Mouse (Mus musculus) ES-E14 (cell line): Measurements from ENCODE around the gene Esr1. TPM values are rescaled to one million over a fixed set of nuclear protein-coding genes. Genes with fewer than 3 reads are reported as not detected.

Source experiments
- DNase-seq: peaks from one replicate; pipeline ENCODE4 v3.0.0-alpha.2; 2013; ENCODE audit warnings: low read depth, low spot score
- H3K27ac ChIP-seq: 2 replicates; pipeline ENCODE4 v1.5.1; 2012; ENCODE audit warnings: low read depth, mild to moderate bottlenecking, low read length, moderate library complexity, mixed read lengths; ENCODE audit not compliant: poor library complexity, insufficient read depth, severe bottlenecking
- H3K36me3 ChIP-seq: 2 replicates; pipeline ENCODE4 v1.6.1; 2012; ENCODE audit warnings: mild to moderate bottlenecking, low read length, moderate library complexity, mixed read lengths; ENCODE audit not compliant: control insufficient read depth, poor library complexity, insufficient read depth, severe bottlenecking
- H3K4me1 ChIP-seq, 2 experiments: fragments of 150-350 bp in 1 of 2; sonication (generic) in 1 of 2; 2 replicates each; pipeline ENCODE4 v1.6.1; 2012; ENCODE audit warnings: low read length in 2 of 2, mild to moderate bottlenecking in 1 of 2, mixed read lengths in 1 of 2; ENCODE audit not compliant: control insufficient read depth in 2 of 2, insufficient read depth in 2 of 2, poor library complexity in 1 of 2
- H3K4me3 ChIP-seq, 2 experiments: fragments of 150-350 bp in 1 of 2; sonication (generic) in 1 of 2; 2 replicates each; pipeline ENCODE4 v1.5.1; 2012; ENCODE audit warnings: low read length in 2 of 2, low read depth in 1 of 2, mild to moderate bottlenecking in 1 of 2, mixed read lengths in 1 of 2; ENCODE audit not compliant: insufficient read depth in 1 of 2, poor library complexity in 1 of 2, severe bottlenecking in 1 of 2
- H3K9ac ChIP-seq: 2 replicates; pipeline ENCODE4 v1.6.1; 2012; ENCODE audit warnings: low read depth, mild to moderate bottlenecking, low read length, mixed read lengths; ENCODE audit not compliant: poor library complexity, insufficient read depth, severe bottlenecking
- H3K9me3 ChIP-seq: fragments of 150-350 bp; sonication (generic); 2 replicates; pipeline ENCODE4 v1.6.1; 2012; ENCODE audit warnings: low read depth, mild to moderate bottlenecking, low read length; ENCODE audit not compliant: control insufficient read depth, insufficient read depth
- CHD2 ChIP-seq: IDR thresholded peaks from 2 replicates; pipeline ENCODE4 v1.6.1; 2014; ENCODE audit warnings: mild to moderate bottlenecking, low read depth, low read length, inconsistent platforms
- HCFC1 ChIP-seq: IDR thresholded peaks from 2 replicates; pipeline ENCODE4 v1.6.1; 2012; ENCODE audit warnings: low read length, inconsistent platforms, borderline replicate concordance; ENCODE audit not compliant: insufficient read depth
- MAFK ChIP-seq: IDR thresholded peaks from 2 replicates; pipeline ENCODE4 v1.6.1; 2014; ENCODE audit warnings: mild to moderate bottlenecking, low read depth, low read length, inconsistent platforms; ENCODE audit not compliant: insufficient read depth
- ZC3H11A ChIP-seq: IDR thresholded peaks from 2 replicates; pipeline ENCODE4 v1.6.1; 2012; ENCODE audit warnings: low read depth, mild to moderate bottlenecking, inconsistent platforms, low read length, borderline replicate concordance
- ZNF384 ChIP-seq: IDR thresholded peaks from 2 replicates; pipeline ENCODE4 v1.6.1; 2012; ENCODE audit warnings: low read depth, low read length, inconsistent platforms
- in situ Hi-C, 2 experiments: fragments of 600-800 bp; cut with MboI; formaldehyde crosslinking; loops; one replicate each; pipeline ENCODE4 v1.15.1; 2025; ENCODE audit warnings: low sequenced_read_pairs in 2 of 2, inconsistent platforms in 1 of 2; ENCODE audit not compliant: unreplicated experiment in 2 of 2
- total RNA-seq: library from RNA; depleted of rRNA; stranded (reverse); fragments of 300-350 nt; gene quantifications from 2 replicates; pipeline ENCODE4 v1.2.3, GENCODE M21; 2012

The Esr1 gene
- total RNA-seq, 1 experiment, result 0.09 TPM

DNA sequence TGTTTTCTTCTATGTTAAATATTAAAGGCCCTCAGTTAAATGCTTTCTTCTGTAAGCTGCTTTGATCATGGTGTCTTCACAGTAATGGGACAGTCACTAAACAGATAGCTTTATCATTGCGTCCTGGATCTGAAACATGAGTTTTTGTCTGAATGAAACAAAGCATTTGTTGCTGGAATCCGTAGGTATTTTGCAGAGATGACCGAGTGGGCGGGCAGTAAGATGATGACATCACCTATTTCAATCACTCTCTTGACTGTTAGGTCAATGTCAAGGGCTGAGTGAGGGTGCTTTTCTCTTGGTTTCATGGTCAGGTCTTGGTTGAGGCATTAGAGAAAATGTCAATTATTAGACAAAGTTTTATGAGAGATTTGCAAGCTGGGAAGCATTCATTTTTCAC is 307.7 kb downstream of the Esr1 start:
- Histone ChIP-seq H3K9me3 (no peaks in the 10 kb centered on the region), H3K4me3 (no peak overlapping the region), H3K4me1 (no peaks in the 10 kb centered on the region), H3K27ac (no peak overlapping the region), H3K36me3 (no peaks in the 10 kb centered on the region), H3K9ac (no peak overlapping the region)
- DNase-seq, result no peak
- TF ChIP-seq HCFC1 (no peak), ZNF384 (no peak), MAFK (no peak), ZC3H11A (no peak), CHD2 (no peak)
- in situ Hi-C loops, result no loop called here

DNA sequence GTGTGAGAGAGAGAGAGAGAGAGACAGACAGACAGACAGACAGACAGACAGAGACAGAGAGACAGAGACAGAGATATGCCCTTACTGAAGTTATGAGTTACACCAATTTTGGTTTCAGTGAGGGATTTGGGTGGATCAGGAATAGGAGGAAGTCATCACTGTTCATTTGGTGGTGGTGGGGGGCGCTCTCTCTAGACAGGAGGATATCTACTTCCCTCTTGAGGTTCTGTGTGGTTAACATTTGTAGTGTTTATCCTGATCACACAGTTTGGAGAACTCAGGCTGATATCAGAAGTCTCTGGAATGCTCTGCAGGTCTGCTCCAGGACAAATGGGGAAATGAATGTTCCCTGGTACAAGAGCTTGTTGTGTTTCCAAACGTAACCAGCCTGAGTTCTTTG is 312.2 kb downstream of the Esr1 start:
- Histone ChIP-seq H3K4me3 (no peak overlapping the region), H3K4me1 (no peaks in the 10 kb centered on the region), H3K36me3 (no peaks in the 10 kb centered on the region), H3K9ac (no peak overlapping the region), H3K27ac (no peak overlapping the region), H3K9me3 (no peaks in the 10 kb centered on the region)
- DNase-seq, result no peak
- in situ Hi-C loops, result no loop called here
- TF ChIP-seq ZNF384, result no peak
- TF ChIP-seq ZC3H11A, result no peak
- no peak for TF ChIP-seq MAFK
- TF ChIP-seq HCFC1, result no peak
- TF ChIP-seq CHD2, result no peak

- H3K4me3 ChIP-seq, result no peak overlapping the region
- in situ Hi-C loops, result no loop called here
- no peaks in the 10 kb centered on the region for H3K36me3 ChIP-seq
These were observed 313.0 kb downstream of the Esr1 start for GRCm38 (mm10) chr10:4924391-4924790.

DNA sequence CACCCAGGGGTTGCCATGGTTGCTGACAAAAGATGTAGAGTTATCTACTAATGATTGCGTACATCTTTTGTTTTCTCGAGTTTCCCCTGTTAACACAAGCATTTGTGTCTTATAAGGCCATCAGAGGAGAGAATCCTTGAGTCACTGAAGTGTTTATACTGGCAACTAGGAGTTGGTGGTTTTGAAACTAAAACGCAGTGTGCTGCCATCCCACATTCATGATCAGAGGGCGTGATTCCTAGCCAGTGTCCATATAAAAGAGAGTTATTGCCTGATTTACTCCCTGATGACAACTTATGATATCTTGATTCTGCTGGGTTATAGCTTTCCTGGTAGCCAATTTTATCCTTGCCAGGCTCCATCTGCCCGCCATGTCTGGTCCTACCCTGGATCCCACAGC is 331.8 kb downstream of the Esr1 start:
- TF ChIP-seq ZC3H11A, result no peak
- TF ChIP-seq CHD2, result no peak
- TF ChIP-seq HCFC1, result no peak
- no peak for TF ChIP-seq ZNF384
- no peak for TF ChIP-seq MAFK
- Histone ChIP-seq H3K36me3 (no peaks in the 10 kb centered on the region), H3K9ac (no peak overlapping the region), H3K9me3 (no peaks in the 10 kb centered on the region), H3K4me1 (no peaks in the 10 kb centered on the region), H3K27ac (no peak overlapping the region), H3K4me3 (no peak overlapping the region)
- no peak for DNase-seq
- in situ Hi-C loops, result no loop called here

More at GRCm38 (mm10) chr10:4924391-4924790, 313.0 kb downstream of the Esr1 start:
- H3K9ac ChIP-seq, result no peak overlapping the region
- DNase-seq, result no peak
- H3K27ac ChIP-seq, result no peak overlapping the region
- TF ChIP-seq MAFK, result no peak
- TF ChIP-seq ZC3H11A, result no peak
- TF ChIP-seq HCFC1, result no peak
- TF ChIP-seq ZNF384, result no peak
- TF ChIP-seq CHD2, result no peak
- no peaks in the 10 kb centered on the region for H3K9me3 ChIP-seq
- H3K4me1 ChIP-seq, result no peaks in the 10 kb centered on the region

DNA sequence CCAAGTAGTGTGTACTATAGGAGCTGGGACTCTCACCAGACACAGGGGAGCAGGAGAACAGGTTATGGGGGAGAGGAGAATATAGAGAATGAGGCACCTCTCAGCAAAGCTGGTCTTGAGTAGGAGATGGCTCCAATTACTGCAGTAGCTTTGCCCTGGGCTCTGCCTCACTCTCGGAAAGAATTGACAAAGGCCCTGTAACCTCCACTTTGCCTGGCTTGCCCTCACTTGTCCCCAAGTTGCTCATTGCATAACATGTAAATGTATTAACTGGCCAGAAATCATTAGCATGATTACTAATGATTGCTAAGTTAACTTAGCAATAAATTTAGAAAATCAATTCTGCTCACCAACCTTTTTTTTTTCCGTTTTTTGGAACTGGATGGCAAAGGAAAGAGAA is 333.3 kb downstream of the Esr1 start:
- in situ Hi-C loops, result no loop called here
- no peaks in the 10 kb centered on the region for H3K36me3 ChIP-seq
- no peak overlapping the region for H3K4me3 ChIP-seq
- no peaks in the 10 kb centered on the region for H3K4me1 ChIP-seq
- no peak overlapping the region for H3K9ac ChIP-seq
- TF ChIP-seq ZNF384, result no peak
- TF ChIP-seq HCFC1, result no peak
- TF ChIP-seq CHD2, result no peak
- TF ChIP-seq MAFK, result no peak
- TF ChIP-seq ZC3H11A, result no peak
- no peak for DNase-seq
- no peaks in the 10 kb centered on the region for H3K9me3 ChIP-seq
- H3K27ac ChIP-seq, result no peak overlapping the region
